Mouse (Mus musculus) lung, embryonic 16.5 days (tissue): ENCODE measurements around the gene Vmn1r83. TPM values are rescaled to one million over a fixed set of nuclear protein-coding genes. Genes with fewer than 3 reads are reported as not detected.

Experiments
- ATAC-seq: fragments of 200-750 bp; cut with Nextera tagmentation; 2 replicates; pipeline ENCODE4 v1.8.0; 2017; ENCODE audit warnings: low read depth, mild to moderate bottlenecking, moderate library complexity
- H3K27ac ChIP-seq: fragments of 300-500 bp; sonication (generic); 2 replicates; pipeline ENCODE4 v1.5.1; 2014; ENCODE audit warnings: mild to moderate bottlenecking, control low read depth, low read length
- H3K27me3 ChIP-seq: fragments of 300-500 bp; sonication (generic); 2 replicates; pipeline ENCODE4 v1.6.1; 2014; ENCODE audit warnings: low read depth, low read length, mixed read lengths; ENCODE audit not compliant: control insufficient read depth, insufficient read depth
- H3K36me3 ChIP-seq: fragments of 300-500 bp; sonication (generic); 2 replicates; pipeline ENCODE4 v1.6.1; 2014; ENCODE audit warnings: low read length; ENCODE audit not compliant: control insufficient read depth, insufficient read depth
- H3K4me1 ChIP-seq: fragments of 300-500 bp; sonication (generic); replicated peaks from 2 replicates; pipeline ENCODE4 v1.6.1; 2014; ENCODE audit warnings: low read length, mixed read lengths; ENCODE audit not compliant: control insufficient read depth, insufficient read depth
- H3K4me2 ChIP-seq: fragments of 300-500 bp; sonication (generic); 2 replicates; pipeline ENCODE4 v1.6.1; 2014; ENCODE audit warnings: low read depth, low read length, control low read depth
- H3K4me3 ChIP-seq: fragments of 300-500 bp; sonication (generic); 2 replicates; pipeline ENCODE4 v1.5.1; 2014; ENCODE audit warnings: mild to moderate bottlenecking, low read length, control low read depth
- H3K9ac ChIP-seq: fragments of 300-500 bp; sonication (generic); 2 replicates; pipeline ENCODE4 v1.6.1; 2014; ENCODE audit warnings: low read length, control low read depth
- H3K9me3 ChIP-seq: fragments of 300-500 bp; sonication (generic); 2 replicates; pipeline ENCODE4 v1.6.1; 2016; ENCODE audit warnings: low read length; ENCODE audit not compliant: control insufficient read depth
- whole genome bisulfite sequencing: fragments of 180-500 bp; shearing (Covaris S2); extraction: QIAGEN DNeasy Blood & Tissue Kit; methylation state at CpG from one replicate; pipeline ENCODE4 v1.1.7; 2014; 5-methylcytosine and 5-hydroxymethylcytosine counted together
- microRNA-seq: library from miRNA; unstranded; fragments of <30 nt; microRNA quantifications from one replicate; pipeline ENCODE4, GENCODE M21; 2016
- polyA plus RNA-seq: library from polyadenylated mRNA; unstranded; fragments of >200 nt; fragmentation: Nextera tagmentation; extraction: Ambion mirVana; gene quantifications from 2 replicates; pipeline ENCODE4 v1.2.1, GENCODE M21; 2015

The Vmn1r83 gene
- 0.06 and 0.08 TPM in 2 replicates for polyA plus RNA-seq

- H3K4me3 ChIP-seq, result no peak within 1 kb of the TSS
- H3K4me1 ChIP-seq, result no peaks in the 10 kb centered on the region
Observed at GRCm38 (mm10) chr7:12329381-12329780, at the start of gene Vmn1r83. Vmn1r83 (minus strand) TSS chr7:12329481.

DNA sequence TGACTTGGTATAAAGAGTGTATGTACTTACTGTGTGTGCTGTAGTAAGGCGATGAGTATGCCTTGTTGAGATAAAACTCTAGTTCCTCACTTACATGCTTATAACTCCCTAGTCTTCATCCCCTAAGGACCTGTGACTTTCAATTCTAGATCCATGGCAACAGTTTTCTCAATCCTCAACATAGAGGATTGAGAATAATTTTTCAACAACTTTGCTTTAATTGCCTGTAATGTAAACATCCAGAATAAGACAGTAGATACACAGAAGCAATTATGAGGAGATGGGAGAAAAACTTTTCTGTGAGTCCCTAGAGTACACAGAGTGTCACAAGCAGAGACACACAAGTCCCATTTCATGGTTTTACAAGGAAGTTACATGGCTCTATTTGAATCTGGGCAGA, 39.9 kb upstream of the Vmn1r83 start, which contains the start of gene Vmn1r84:
Gene Vmn1r84, minus strand, starts transcription at position 101 of the 400 bp plus-strand sequence.
- no peak within 1 kb of the TSS for H3K4me2 ChIP-seq
- H3K27me3 ChIP-seq, result no peaks in the 10 kb centered on the region
- H3K4me1 ChIP-seq, result no peaks in the 10 kb centered on the region
- no peaks in the 10 kb centered on the region for H3K36me3 ChIP-seq
- ATAC-seq, result no peak
- no peak within 1 kb of the TSS for H3K27ac ChIP-seq
- no peak within 1 kb of the TSS for H3K4me3 ChIP-seq
- no peak within 1 kb of the TSS for H3K9ac ChIP-seq
- no peaks in the 10 kb centered on the region for H3K9me3 ChIP-seq
- 58% methylated on average over 1 of the region's 1 CpGs for WGBS

More at GRCm38 (mm10) chr7:12329381-12329780, at the start of gene Vmn1r83:
- WGBS, result 68% methylated on average over 2 of the region's 2 CpGs
- Histone ChIP-seq H3K9me3 (no peaks in the 10 kb centered on the region), H3K36me3 (no peaks in the 10 kb centered on the region), H3K27me3 (no peaks in the 10 kb centered on the region), H3K4me2 (no peak within 1 kb of the TSS), H3K27ac (no peak within 1 kb of the TSS), H3K9ac (no peak within 1 kb of the TSS)
- ATAC-seq, result no peak

- WGBS, result 48% methylated on average over 2 of the region's 2 CpGs
Observed at GRCm38 (mm10) chr7:12300130-12300529, 29.2 kb downstream of the Vmn1r83 start, which contains the start of gene Vmn1r82. Vmn1r82 (plus strand) TSS chr7:12300430.

More at GRCm38 (mm10) chr7:12300130-12300529, 29.2 kb downstream of the Vmn1r83 start, which contains the start of gene Vmn1r82:
- no peaks in the 10 kb centered on the region; the same call in 1 of the 2 replicates for H3K9me3 ChIP-seq
- H3K27me3 ChIP-seq, result no peaks in the 10 kb centered on the region
- H3K36me3 ChIP-seq, result no peaks in the 10 kb centered on the region
- no peak within 1 kb of the TSS for H3K27ac ChIP-seq
- H3K4me2 ChIP-seq, result no peak within 1 kb of the TSS
- H3K4me1 ChIP-seq, result no peaks in the 10 kb centered on the region
- H3K9ac ChIP-seq, result no peak within 1 kb of the TSS
- ATAC-seq, result no peak
- no peak within 1 kb of the TSS for H3K4me3 ChIP-seq

Small RNAs within 50 kb of the gene (microRNA-seq; reads per million reads assigned to microRNA genes)
- not detected for gene Gm23521

Other genes starting within 250 kb of the Vmn1r83 start
- gene Vmn1r78, start 179.2 kb downstream of the Vmn1r83 start, polyA plus RNA-seq, result not detected in 2 replicates
- gene Vmn1r79, start 158.2 kb downstream of the Vmn1r83 start, polyA plus RNA-seq, result not detected in 2 replicates
- gene Vmn1r80, start 140.2 kb downstream of the Vmn1r83 start, polyA plus RNA-seq, result not detected in 2 replicates
- gene Vmn1r81, start 61.2 kb downstream of the Vmn1r83 start, polyA plus RNA-seq, result not detected in 2 replicates
- gene Vmn1r82, start 29.1 kb downstream of the Vmn1r83 start, polyA plus RNA-seq, result not detected in 2 replicates
- gene Vmn1r84, start 39.8 kb upstream of the Vmn1r83 start, polyA plus RNA-seq, result not detected in 2 replicates
- 3.2 and 3.7 TPM in 2 replicates for gene Zfp551, start 93.3 kb upstream of the Vmn1r83 start, polyA plus RNA-seq
- 21.6 TPM in 2 replicates for gene Zfp606, start 148.8 kb upstream of the Vmn1r83 start, polyA plus RNA-seq
- not detected in 2 replicates for gene 2900092C05Rik, start 183.0 kb upstream of the Vmn1r83 start, polyA plus RNA-seq